23 mouse cellular contexts compared by ENCODE assay signal in the genomic region with DNA sequence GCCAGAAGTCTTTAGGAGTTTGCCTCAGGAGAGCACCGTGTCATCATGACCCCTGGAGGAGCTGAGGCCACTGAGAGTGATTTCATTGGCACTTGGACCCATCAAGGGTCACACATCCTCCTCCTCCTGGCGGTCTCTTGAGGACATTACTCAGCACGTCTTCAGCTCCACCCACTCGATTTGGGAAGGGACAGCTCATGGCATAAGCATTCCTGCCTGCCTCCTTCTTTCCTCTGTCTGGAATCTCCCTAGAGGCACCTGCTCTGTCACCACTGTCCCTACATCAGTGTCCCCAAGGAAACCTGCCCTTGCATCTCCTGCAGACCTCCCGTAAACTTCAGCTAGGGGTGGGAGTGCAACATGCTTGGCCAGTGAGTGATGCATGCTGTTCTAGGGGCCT. TPM values are rescaled to one million over a fixed set of nuclear protein-coding genes. Genes with fewer than 3 reads are reported as not detected.
A peak's percentile ranks its signal among the peaks of the same experiment; 100 is the strongest.
DNase-seq lines count a peak whose midpoint lies in the region; ATAC-seq and TF ChIP-seq lines count a peak whose summit lies in the region.
"Had no signal": no experiment of that assay in that cellular context is flagged by ENCODE, and none has a peak within 500 bp of the region (broad histone marks: within the 10 kb centered on the region; RNA-seq: fewer than 3 reads in every experiment).

No protein-coding gene starts in this region.

- TF ChIP-seq CTCF in heart, adult 2 months (IDR thresholded peaks at IDR 0.05), result peak; percentile 34

- H3K9ac ChIP-seq in heart, adult 2 months (ENCODE audit: low read depth, low read length), result no peak overlapping the region
- no peak overlapping the region for H3K9ac ChIP-seq in heart, embryonic 12.5 days
- H3K9ac ChIP-seq: limb, embryonic 12.5 days; neural tube, embryonic 12.5 days had no signal

- DNase-seq in heart, adult 2 months, result no peak
- DNase-seq in lung, postnatal 10 days, result peak; percentile 41
- no peak for DNase-seq in lung, postnatal 25 days (ENCODE audit: low spot score)
- DNase-seq in R1 (ENCODE audit: low read depth, low spot score), result peak; percentile 61
- no peak for DNase-seq in embryo, embryonic 9.5 days (ENCODE audit: extremely low spot score)
- DNase-seq: adrenal gland, adult 8-10 months; cerebellum, adult 18-20 months; gastrocnemius, postnatal 25 days; lung, adult 18-20 months; right cerebral cortex, postnatal 25 days; thymus, postnatal 36 days had no signal

- H3K27ac ChIP-seq in heart, adult 2 months, result no peak overlapping the region
- H3K27ac ChIP-seq in heart, embryonic 12.5 days (ENCODE audit: poor library complexity, severe bottlenecking), result no peak overlapping the region
- H3K27ac ChIP-seq: hindbrain, postnatal 0 days; limb, embryonic 12.5 days; neural tube, embryonic 12.5 days had no signal

- no peaks in the 10 kb centered on the region for H3K36me3 ChIP-seq in heart, adult 2 months (ENCODE audit: control insufficient read depth, insufficient read depth, low read length)
- H3K36me3 ChIP-seq in heart, embryonic 12.5 days, result no peaks in the 10 kb centered on the region
- H3K36me3 ChIP-seq: limb, embryonic 12.5 days; neural tube, embryonic 12.5 days had no signal

- ATAC-seq in heart, embryonic 12.5 days (ENCODE audit: insufficient number of reproducible peaks, low FRiP score), result no peak
- no peak for ATAC-seq in cerebellum, adult (ENCODE audit: insufficient number of reproducible peaks, low FRiP score, low TSS enrichment)
- ATAC-seq: forebrain, embryonic 16.5 days; hindbrain, postnatal 0 days had no signal

- intact Hi-C loops in heart, adult 2 months (cut with DNase I), result no loop called here

- no peak overlapping the region for H3K4me2 ChIP-seq in heart, embryonic 12.5 days
- H3K4me2 ChIP-seq: limb, embryonic 12.5 days; neural tube, embryonic 12.5 days had no signal

- no peaks in the 10 kb centered on the region for H3K9me3 ChIP-seq in heart, embryonic 12.5 days (replicated peaks)
- H3K9me3 ChIP-seq: limb, embryonic 12.5 days; neural tube, embryonic 12.5 days had no signal

- WGBS in heart, adult 2 months, result 39% methylated on average over 5 of the region's 5 CpGs
- WGBS in heart, embryonic 12.5 days, result 33% methylated on average over 5 of the region's 5 CpGs

- H3K79me2 ChIP-seq in heart, adult 2 months (replicated peaks; ENCODE audit: control insufficient read depth, insufficient read depth, low read length), result no peaks in the 10 kb centered on the region

- TF ChIP-seq EP300 in heart, adult 2 months (IDR thresholded peaks at IDR 0.05; ENCODE audit: insufficient read depth, low read depth, low read length), result 0 out of 2 replicates have a peak, but pooled peaks have one; percentile 11

- H3K4me1 ChIP-seq in heart, adult 2 months (ENCODE audit: control insufficient read depth, insufficient read depth, low read length), result peaks cover 20% of the 10 kb centered on the region
- H3K4me1 ChIP-seq in heart, embryonic 12.5 days (replicated peaks), result peaks cover 22% of the 10 kb centered on the region

- no peaks in the 10 kb centered on the region for H3K27me3 ChIP-seq in heart, adult 2 months (ENCODE audit: control insufficient read depth, insufficient read depth, low read length)
- H3K27me3 ChIP-seq in heart, embryonic 12.5 days (replicated peaks), result peaks cover 5% of the 10 kb centered on the region
- H3K27me3 ChIP-seq: limb, embryonic 12.5 days; neural tube, embryonic 12.5 days had no signal

- TF ChIP-seq POLR2A in heart, adult 2 months (IDR thresholded peaks at IDR 0.05; ENCODE audit: insufficient read depth, low read depth, low read length), result no peak

- H3K4me3 ChIP-seq in heart, adult 2 months, result no peak overlapping the region
- no peak overlapping the region for H3K4me3 ChIP-seq in heart, embryonic 12.5 days
- H3K4me3 ChIP-seq: limb, embryonic 12.5 days; neural tube, embryonic 12.5 days had no signal

RNA-seq across cellular contexts. Expression of gene Eps8l3, which starts 48.5 kb away (rescaled TPM):
- not detected for total RNA-seq in heart, adult 2 months (2021)
- not detected in 2 replicates for polyA plus RNA-seq in heart, adult 2 months (2012; rRNA removed)
- 0.23 TPM in 1 of 2 replicates, not detected in the other for polyA plus RNA-seq in heart, embryonic 12.5 days (2016; fragmentation: Nextera tagmentation; extraction: Ambion mirVana)
- total RNA-seq: adrenal gland, adult 8-10 months; gastrocnemius, postnatal 25 days; hindbrain, postnatal 0 days; layer of hippocampus, adult 18-20 months; left cerebral cortex, adult 18-20 months; megakaryocyte, adult 5-6 weeks; midbrain, postnatal 0 days had no signal
- polyA plus RNA-seq: brain, embryonic 14.5 days; forebrain, embryonic 16.5 days; hindbrain, postnatal 0 days; kidney, embryonic 14.5 days; limb, embryonic 12.5 days; midbrain, postnatal 0 days; neural tube, embryonic 12.5 days had no signal

Comparison
In these comparisons a context has a peak if more than half of its experiments do, and no peak if none do; other contexts are left out.
1. DNase-seq: peak in lung, postnatal 10 days (single experiment) and R1 (single experiment); none in heart, adult 2 months (0 of 2), lung, postnatal 25 days (single experiment) and embryo, embryonic 9.5 days (single experiment).